Mouse (Mus musculus) intestine, embryonic 15.5 days (tissue): ENCODE measurements at regions not wholly inside any gene's neighbourhood (a gene's known extent, or its start where the extent isn't known, plus 50 kb on each side); places are given as distances from the start of the nearest gene placed in this dataset.

ENCODE experiments used
- ATAC-seq: fragments of 200-750 bp; cut with Nextera tagmentation; 2 replicates; pipeline ENCODE4 v1.8.0; 2017; ENCODE audit warnings: moderate TSS enrichment, moderate library complexity
- H3K27ac ChIP-seq: fragments of 300-500 bp; sonication (generic); 2 replicates; pipeline ENCODE4 v1.5.1; 2015; ENCODE audit warnings: mild to moderate bottlenecking, inconsistent platforms
- H3K27me3 ChIP-seq: fragments of 300-500 bp; sonication (generic); replicated peaks from 2 replicates; pipeline ENCODE4 v1.6.1; 2015; ENCODE audit warnings: inconsistent platforms
- H3K36me3 ChIP-seq: fragments of 300-500 bp; sonication (generic); 2 replicates; pipeline ENCODE4 v1.6.1; 2015; ENCODE audit warnings: inconsistent platforms
- H3K4me1 ChIP-seq: fragments of 300-500 bp; sonication (generic); replicated peaks from 2 replicates; pipeline ENCODE4 v1.6.1; 2015; ENCODE audit warnings: inconsistent platforms
- H3K4me2 ChIP-seq: fragments of 300-500 bp; sonication (generic); replicated peaks from 2 replicates; pipeline ENCODE4 v1.6.1; 2015; ENCODE audit warnings: mild to moderate bottlenecking, inconsistent platforms
- H3K4me3 ChIP-seq: fragments of 300-500 bp; sonication (generic); replicated peaks from 2 replicates; pipeline ENCODE4 v1.5.1; 2015; ENCODE audit warnings: inconsistent platforms
- H3K9ac ChIP-seq: fragments of 300-500 bp; sonication (generic); 2 replicates; pipeline ENCODE4 v1.6.1; 2015; ENCODE audit warnings: inconsistent platforms
- H3K9me3 ChIP-seq: fragments of 300-500 bp; sonication (generic); 2 replicates; pipeline ENCODE4 v1.6.1; 2016; ENCODE audit warnings: inconsistent platforms
- WGBS: fragments of 180-500 bp; shearing (Covaris S2); methylation state at CpG from one replicate; pipeline ENCODE4 v1.1.7; 2015; 5-methylcytosine and 5-hydroxymethylcytosine counted together

GRCm38 (mm10) chr15:38351701-38352100, 926.3 kb downstream of the 4930447A16Rik start:
- Histone ChIP-seq H3K4me1 (no peaks in the 10 kb centered on the region), H3K4me3 (no peak overlapping the region), H3K27ac (no peak overlapping the region), H3K36me3 (no peaks in the 10 kb centered on the region), H3K9me3 (no peaks in the 10 kb centered on the region), H3K4me2 (no peak overlapping the region), H3K9ac (no peak overlapping the region), H3K27me3 (no peaks in the 10 kb centered on the region)
- 77% methylated on average over 3 of the region's 3 CpGs for WGBS
- no peak for ATAC-seq

GRCm38 (mm10) chr15:38353371-38353770, 928.0 kb downstream of the 4930447A16Rik start:
- no peak for ATAC-seq
- no peak overlapping the region for H3K4me3 ChIP-seq
- no peak overlapping the region for H3K27ac ChIP-seq
- H3K9ac ChIP-seq, result no peak overlapping the region
- H3K4me2 ChIP-seq, result no peak overlapping the region
- no peaks in the 10 kb centered on the region for H3K36me3 ChIP-seq
- no peaks in the 10 kb centered on the region for H3K27me3 ChIP-seq
- WGBS, result 76% methylated on average over 4 of the region's 4 CpGs
- no peaks in the 10 kb centered on the region for H3K9me3 ChIP-seq
- no peaks in the 10 kb centered on the region for H3K4me1 ChIP-seq

- Histone ChIP-seq H3K4me3 (no peak overlapping the region), H3K4me2 (no peak overlapping the region)
- ATAC-seq, result no peak
Measured at GRCm38 (mm10) chr15:38359053-38359452, 933.7 kb downstream of the 4930447A16Rik start.

GRCm38 (mm10) chr15:38363522-38363921, 938.2 kb downstream of the 4930447A16Rik start:
- H3K4me2 ChIP-seq, result no peak overlapping the region
- H3K4me3 ChIP-seq, result no peak overlapping the region
- H3K9ac ChIP-seq, result no peak overlapping the region
- H3K9me3 ChIP-seq, result no peaks in the 10 kb centered on the region
- H3K4me1 ChIP-seq, result no peaks in the 10 kb centered on the region
- H3K27me3 ChIP-seq, result no peaks in the 10 kb centered on the region
- H3K36me3 ChIP-seq, result no peaks in the 10 kb centered on the region
- ATAC-seq, result no peak
- WGBS, result 78% methylated on average over 5 of the region's 5 CpGs
- H3K27ac ChIP-seq, result no peak overlapping the region

More at GRCm38 (mm10) chr15:38359053-38359452, 933.7 kb downstream of the 4930447A16Rik start:
- H3K9ac ChIP-seq, result no peak overlapping the region
- WGBS, result 89% methylated on average over 3 of the region's 3 CpGs
- no peaks in the 10 kb centered on the region for H3K4me1 ChIP-seq
- no peaks in the 10 kb centered on the region for H3K36me3 ChIP-seq
- H3K27ac ChIP-seq, result no peak overlapping the region
- no peaks in the 10 kb centered on the region for H3K27me3 ChIP-seq
- H3K9me3 ChIP-seq, result no peaks in the 10 kb centered on the region

GRCm38 (mm10) chr15:38364014-38364413, 938.7 kb downstream of the 4930447A16Rik start:
- ATAC-seq, result no peak
- no peaks in the 10 kb centered on the region for H3K27me3 ChIP-seq
- no peak overlapping the region for H3K9ac ChIP-seq
- no peak overlapping the region for H3K27ac ChIP-seq
- no peaks in the 10 kb centered on the region for H3K9me3 ChIP-seq
- no peak overlapping the region for H3K4me3 ChIP-seq
- no peaks in the 10 kb centered on the region for H3K36me3 ChIP-seq
- H3K4me1 ChIP-seq, result no peaks in the 10 kb centered on the region
- no peak overlapping the region for H3K4me2 ChIP-seq
- WGBS, result 82% methylated on average over 3 of the region's 3 CpGs

- no peak overlapping the region for H3K27ac ChIP-seq
- no peaks in the 10 kb centered on the region for H3K36me3 ChIP-seq
- H3K27me3 ChIP-seq, result no peaks in the 10 kb centered on the region
- no peaks in the 10 kb centered on the region for H3K9me3 ChIP-seq
- WGBS, result 91% methylated on average over 5 of the region's 5 CpGs
- no peak overlapping the region for H3K4me2 ChIP-seq
- H3K9ac ChIP-seq, result no peak overlapping the region
- H3K4me3 ChIP-seq, result no peak overlapping the region
- ATAC-seq, result no peak
- no peaks in the 10 kb centered on the region for H3K4me1 ChIP-seq
Measured at GRCm38 (mm10) chr15:38367643-38368042, 942.3 kb downstream of the 4930447A16Rik start.

GRCm38 (mm10) chr15:38368291-38368690, 942.9 kb downstream of the 4930447A16Rik start:
- Histone ChIP-seq H3K27me3 (no peaks in the 10 kb centered on the region), H3K27ac (no peak overlapping the region), H3K4me1 (no peaks in the 10 kb centered on the region), H3K4me3 (no peak overlapping the region), H3K9ac (no peak overlapping the region), H3K9me3 (no peaks in the 10 kb centered on the region), H3K36me3 (no peaks in the 10 kb centered on the region), H3K4me2 (no peak overlapping the region)
- no peak for ATAC-seq
- 81% methylated on average over 4 of the region's 4 CpGs for WGBS

GRCm38 (mm10) chr15:38371404-38372090, 946.2 kb downstream of the 4930447A16Rik start:
- H3K4me1 ChIP-seq, result peaks cover 8% of the 10 kb centered on the region
- no peak for ATAC-seq
- WGBS, result 84% methylated on average over 12 of the region's 12 CpGs
- no peaks in the 10 kb centered on the region for H3K36me3 ChIP-seq
- H3K4me2 ChIP-seq, result no peak overlapping the region
- no peak overlapping the region for H3K4me3 ChIP-seq
- no peaks in the 10 kb centered on the region for H3K27me3 ChIP-seq
- H3K9ac ChIP-seq, result no peak overlapping the region
- H3K9me3 ChIP-seq, result no peaks in the 10 kb centered on the region
- no peak overlapping the region for H3K27ac ChIP-seq

- Histone ChIP-seq H3K9me3 (no peaks in the 10 kb centered on the region), H3K4me1 (peaks cover 8% of the 10 kb centered on the region), H3K27ac (peak overlapping the region; percentile 61), H3K9ac (peak overlapping the region; percentile 36; the same call in 1 of the 2 replicates), H3K4me3 (peak overlapping the region; percentile 20), H3K27me3 (no peaks in the 10 kb centered on the region), H3K36me3 (no peaks in the 10 kb centered on the region), H3K4me2 (peak overlapping the region; percentile 62)
- 3% methylated on average over 21 of the region's 21 CpGs for WGBS
- peak; percentile 91 for ATAC-seq
Measured at GRCm38 (mm10) chr15:38373797-38374196, 948.4 kb downstream of the 4930447A16Rik start.

GRCm38 (mm10) chr15:38374786-38375185, 949.4 kb downstream of the 4930447A16Rik start:
- no peak overlapping the region for H3K4me2 ChIP-seq

GRCm38 (mm10) chr15:38378106-38378505, 952.8 kb downstream of the 4930447A16Rik start:
- Histone ChIP-seq H3K4me2 (no peak overlapping the region), H3K36me3 (no peaks in the 10 kb centered on the region), H3K27me3 (no peaks in the 10 kb centered on the region), H3K4me1 (peaks cover 8% of the 10 kb centered on the region), H3K4me3 (no peak overlapping the region), H3K9ac (no peak overlapping the region), H3K27ac (no peak overlapping the region), H3K9me3 (no peaks in the 10 kb centered on the region)
- no peak for ATAC-seq
- 52% methylated on average over 8 of the region's 8 CpGs for WGBS

More at GRCm38 (mm10) chr15:38374786-38375185, 949.4 kb downstream of the 4930447A16Rik start:
- WGBS, result 56% methylated on average over 6 of the region's 6 CpGs
- Histone ChIP-seq H3K4me1 (peaks cover 8% of the 10 kb centered on the region), H3K9me3 (no peaks in the 10 kb centered on the region), H3K4me3 (no peak overlapping the region), H3K27me3 (no peaks in the 10 kb centered on the region), H3K36me3 (no peaks in the 10 kb centered on the region), H3K9ac (no peak overlapping the region), H3K27ac (0 out of 2 replicates have a peak overlapping the region, but pooled peaks have one; percentile 11)
- ATAC-seq, result peak; percentile 74

- no peaks in the 10 kb centered on the region for H3K36me3 ChIP-seq
- no peak overlapping the region for H3K9ac ChIP-seq
- no peaks in the 10 kb centered on the region for H3K27me3 ChIP-seq
- H3K4me2 ChIP-seq, result no peak overlapping the region
- no peak for ATAC-seq
- H3K9me3 ChIP-seq, result no peaks in the 10 kb centered on the region
- H3K27ac ChIP-seq, result no peak overlapping the region
- H3K4me3 ChIP-seq, result no peak overlapping the region
- 64% methylated on average over 7 of the region's 7 CpGs for WGBS
- H3K4me1 ChIP-seq, result peaks cover 34% of the 10 kb centered on the region
Measured at GRCm38 (mm10) chr15:38387617-38388016, 962.3 kb downstream of the 4930447A16Rik start.

- no peak overlapping the region for H3K9ac ChIP-seq
- WGBS, result 87% methylated on average over 7 of the region's 7 CpGs
- H3K27me3 ChIP-seq, result no peaks in the 10 kb centered on the region
- no peaks in the 10 kb centered on the region for H3K9me3 ChIP-seq
- no peak overlapping the region for H3K4me3 ChIP-seq
- H3K36me3 ChIP-seq, result no peaks in the 10 kb centered on the region
- H3K4me2 ChIP-seq, result no peak overlapping the region
- no peak overlapping the region for H3K27ac ChIP-seq
- peaks cover 37% of the 10 kb centered on the region for H3K4me1 ChIP-seq
- no peak for ATAC-seq
Measured at GRCm38 (mm10) chr15:38388436-38388835, 963.1 kb downstream of the 4930447A16Rik start.
